Mouse (Mus musculus) MEL (cell line): ENCODE measurements around the gene Slc39a11. TPM values are rescaled to one million over a fixed set of nuclear protein-coding genes. Genes with fewer than 3 reads are reported as not detected.

Source experiments
- DNase-seq: peaks from one replicate; pipeline ENCODE4 v3.0.0; 2011; ENCODE audit warnings: low read depth, low spot score
- H3K27ac ChIP-seq: 2 replicates; pipeline ENCODE4 v1.5.1; 2012; ENCODE audit warnings: low read depth, mild to moderate bottlenecking, control low read depth, low read length, moderate library complexity; ENCODE audit not compliant: control insufficient read depth
- H3K27me3 ChIP-seq, 2 experiments: fragments of 150-350 bp in 1 of 2; sonication (generic) in 1 of 2; 2 replicates each; pipeline ENCODE4 v1.6.1; 2012; ENCODE audit warnings: low read length in 2 of 2, mild to moderate bottlenecking in 2 of 2, improper control_type of control experiment in 1 of 2, moderate library complexity in 1 of 2; ENCODE audit not compliant: insufficient read depth in 2 of 2, control insufficient read depth in 1 of 2
- H3K36me3 ChIP-seq, 2 experiments: 2 replicates each; pipeline ENCODE4 v1.6.1; 2012 to 2014; ENCODE audit warnings: low read length in 2 of 2, improper control_type of control experiment in 1 of 2, inconsistent platforms in 1 of 2, mild to moderate bottlenecking in 1 of 2; ENCODE audit not compliant: insufficient read depth in 2 of 2, control insufficient read depth in 1 of 2
- H3K4me1 ChIP-seq, 2 experiments: fragments of 150-350 bp in 1 of 2; sonication (generic) in 1 of 2; 2 replicates each; pipeline ENCODE4 v1.6.1; 2012; ENCODE audit warnings: low read length in 2 of 2, improper control_type of control experiment in 1 of 2, mild to moderate bottlenecking in 1 of 2; ENCODE audit not compliant: insufficient read depth in 2 of 2, control insufficient read depth in 1 of 2
- H3K4me3 ChIP-seq, 2 experiments: fragments of 150-350 bp in 1 of 2; sonication (generic) in 1 of 2; 2 replicates each; pipeline ENCODE4 v1.5.1; 2012; ENCODE audit warnings: low read depth in 2 of 2, low read length in 2 of 2, mild to moderate bottlenecking in 2 of 2, moderate library complexity in 2 of 2, control low read depth in 1 of 2, improper control_type of control experiment in 1 of 2; ENCODE audit not compliant: control insufficient read depth in 1 of 2, insufficient read depth in 1 of 2
- H3K79me2 ChIP-seq: 2 replicates; pipeline ENCODE4 v1.6.1; 2012; ENCODE audit warnings: mild to moderate bottlenecking, low read length, moderate library complexity; ENCODE audit not compliant: control insufficient read depth, poor library complexity, insufficient read depth
- H3K9ac ChIP-seq: 2 replicates; pipeline ENCODE4 v1.6.1; 2012; ENCODE audit warnings: low read depth, mild to moderate bottlenecking, control low read depth, low read length, moderate library complexity; ENCODE audit not compliant: control insufficient read depth, poor library complexity, severe bottlenecking
- H3K9me3 ChIP-seq: fragments of 150-350 bp; sonication (generic); replicated peaks from 2 replicates; pipeline ENCODE4 v1.6.1; 2012; ENCODE audit warnings: mild to moderate bottlenecking, low read length, improper control_type of control experiment, moderate library complexity; ENCODE audit not compliant: insufficient read depth
- CTCF ChIP-seq, 3 experiments: IDR thresholded peaks in 2 of 3; conservative IDR thresholded peaks in 1 of 3; 2 replicates each; pipeline ENCODE4 v1.5.1; 2011 to 2012; ENCODE audit warnings: low read length in 3 of 3, low read depth in 2 of 3, mild to moderate bottlenecking in 2 of 3, improper control_type of control experiment in 1 of 3, inconsistent platforms in 1 of 3, mixed read lengths in 1 of 3, moderate library complexity in 1 of 3; ENCODE audit not compliant: control insufficient read depth in 1 of 3, insufficient read depth in 1 of 3, poor library complexity in 1 of 3, severe bottlenecking in 1 of 3
- E2F4 ChIP-seq: IDR thresholded peaks from 2 replicates; pipeline ENCODE4 v1.6.1; 2011; ENCODE audit warnings: low read depth, low read length, improper control_type of control experiment, borderline replicate concordance
- EP300 ChIP-seq, 2 experiments: IDR thresholded peaks; 2 replicates each; pipeline ENCODE4 v1.6.1; 2011; ENCODE audit warnings: improper control_type of control experiment in 2 of 2, low read length in 2 of 2, low read depth in 1 of 2, mild to moderate bottlenecking in 1 of 2
- ETS1 ChIP-seq: IDR thresholded peaks from 2 replicates; pipeline ENCODE4 v1.6.1; 2012; ENCODE audit warnings: low read depth, mild to moderate bottlenecking, inconsistent platforms, low read length, improper control_type of control experiment, moderate library complexity
- GATA1 ChIP-seq: IDR thresholded peaks from 2 replicates; pipeline ENCODE4 v1.6.1; 2011; ENCODE audit warnings: low read depth, low read length, improper control_type of control experiment
- HCFC1 ChIP-seq: IDR thresholded peaks from 2 replicates; pipeline ENCODE4 v1.6.1; 2012; ENCODE audit warnings: low read depth, mild to moderate bottlenecking, inconsistent platforms, low read length, improper control_type of control experiment, moderate library complexity
- JUND ChIP-seq: IDR thresholded peaks from 2 replicates; pipeline ENCODE4 v1.6.1; 2011; ENCODE audit warnings: low read depth, mild to moderate bottlenecking, improper control_type of control experiment, low read length
- KAT2A ChIP-seq: conservative IDR thresholded peaks from 2 replicates; pipeline ENCODE4 v1.6.1; 2012; ENCODE audit warnings: low read depth, low read length, improper control_type of control experiment, inconsistent platforms
- NELFE ChIP-seq: IDR thresholded peaks from 2 replicates; pipeline ENCODE4 v1.6.1; 2011; ENCODE audit warnings: low read depth, low read length, improper control_type of control experiment
- POLR2AphosphoS5 ChIP-seq: IDR thresholded peaks from 2 replicates; pipeline ENCODE4 v1.6.1; 2012; ENCODE audit warnings: low read depth, borderline replicate concordance, mild to moderate bottlenecking, inconsistent platforms, low read length, moderate library complexity, mixed read lengths
- RAD21 ChIP-seq: IDR thresholded peaks from 2 replicates; pipeline ENCODE4 v1.6.1; 2011; ENCODE audit warnings: mild to moderate bottlenecking, low read depth, low read length, improper control_type of control experiment
- RCOR1 ChIP-seq: IDR thresholded peaks from 2 replicates; pipeline ENCODE4 v1.6.1; 2012; ENCODE audit warnings: low read depth, mild to moderate bottlenecking, inconsistent platforms, low read length, improper control_type of control experiment
- SMC3 ChIP-seq: IDR thresholded peaks from 2 replicates; pipeline ENCODE4 v1.6.1; 2011; ENCODE audit warnings: low read depth, low read length, improper control_type of control experiment
- TAL1 ChIP-seq: IDR thresholded peaks from 2 replicates; pipeline ENCODE4 v1.6.1; 2012; ENCODE audit warnings: mild to moderate bottlenecking, inconsistent platforms, low read length, moderate library complexity, mixed read lengths
- UBTF ChIP-seq: IDR thresholded peaks from 2 replicates; pipeline ENCODE4 v1.6.1; 2012; ENCODE audit warnings: low read depth, mild to moderate bottlenecking, inconsistent platforms, low read length, improper control_type of control experiment, moderate library complexity, borderline replicate concordance; ENCODE audit not compliant: insufficient read depth
- ZC3H11A ChIP-seq: IDR thresholded peaks from 2 replicates; pipeline ENCODE4 v1.6.1; 2012; ENCODE audit warnings: low read depth, mild to moderate bottlenecking, inconsistent platforms, low read length, improper control_type of control experiment
- polyA plus RNA-seq, 2 experiments: library from polyadenylated mRNA; stranded (reverse) in 1 of 2; unstranded in 1 of 2; fragments of >175 nt in 1 of 2; fragments of >200 nt in 1 of 2; gene quantifications; 2 replicates each; pipeline versions ENCODE4 v1.2.1 to v1.2.4; 2012; ENCODE audit warnings: low replicate concordance in 2 of 2, low read depth in 1 of 2; ENCODE audit not compliant: insufficient read length in 2 of 2, insufficient read depth in 1 of 2, missing spikeins in 1 of 2
- total RNA-seq: library from RNA; depleted of rRNA; stranded (reverse); fragments of 300-350 nt; gene quantifications from 2 replicates; pipeline ENCODE4 v1.2.3, GENCODE M21; 2012

The Slc39a11 gene
- total and polyA plus RNA-seq, 3 experiments: 34.2 to 45.6 TPM; not detected in 1

DNA sequence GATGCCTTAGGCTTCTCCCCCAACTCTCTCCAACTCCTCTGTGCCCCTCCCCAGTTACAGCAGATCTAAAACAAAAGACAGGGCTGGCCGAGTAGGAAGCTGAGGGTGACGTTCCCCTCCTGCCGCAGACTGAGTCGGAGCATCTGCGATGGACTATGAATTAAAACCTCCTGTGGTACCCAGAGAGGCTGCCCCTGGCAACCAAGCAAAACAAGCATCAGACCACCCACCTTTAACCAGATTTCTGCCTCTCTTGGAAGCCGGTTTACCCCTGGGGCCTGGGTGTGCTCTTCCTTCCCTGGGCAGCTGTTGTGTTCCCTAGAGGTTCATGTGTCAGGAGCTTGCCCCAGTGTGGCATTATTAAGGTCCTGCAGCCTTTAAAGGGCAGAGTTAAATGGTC is 63.5 kb downstream of the Slc39a11 start:
- no peak for DNase-seq
- H3K9me3 ChIP-seq: no peaks in the 10 kb centered on the region
- no peaks in the 10 kb centered on the region for H3K4me1 ChIP-seq
- no peak overlapping the region for H3K4me3 ChIP-seq
- H3K27ac ChIP-seq: no peak overlapping the region
- no peaks in the 10 kb centered on the region for H3K36me3 ChIP-seq
- TF ChIP-seq ZC3H11A (no peak), CTCF (IDR thresholded peaks at IDR 0.05 in 2 of 3, conservative IDR thresholded peaks at IDR 0.05 in 1 of 3; ENCODE audit: control insufficient read depth in 1 of 3, insufficient read depth in 1 of 3, low read depth in 2 of 3, low read length in 3 of 3, poor library complexity in 1 of 3, severe bottlenecking in 1 of 3) (no peak)
- H3K9ac ChIP-seq: no peak overlapping the region
- no peaks in the 10 kb centered on the region for H3K79me2 ChIP-seq
- peaks cover 0 to 3% of the 10 kb centered on the region in 2 experiments; a peak in 2 of 4 replicates for H3K27me3 ChIP-seq

DNA sequence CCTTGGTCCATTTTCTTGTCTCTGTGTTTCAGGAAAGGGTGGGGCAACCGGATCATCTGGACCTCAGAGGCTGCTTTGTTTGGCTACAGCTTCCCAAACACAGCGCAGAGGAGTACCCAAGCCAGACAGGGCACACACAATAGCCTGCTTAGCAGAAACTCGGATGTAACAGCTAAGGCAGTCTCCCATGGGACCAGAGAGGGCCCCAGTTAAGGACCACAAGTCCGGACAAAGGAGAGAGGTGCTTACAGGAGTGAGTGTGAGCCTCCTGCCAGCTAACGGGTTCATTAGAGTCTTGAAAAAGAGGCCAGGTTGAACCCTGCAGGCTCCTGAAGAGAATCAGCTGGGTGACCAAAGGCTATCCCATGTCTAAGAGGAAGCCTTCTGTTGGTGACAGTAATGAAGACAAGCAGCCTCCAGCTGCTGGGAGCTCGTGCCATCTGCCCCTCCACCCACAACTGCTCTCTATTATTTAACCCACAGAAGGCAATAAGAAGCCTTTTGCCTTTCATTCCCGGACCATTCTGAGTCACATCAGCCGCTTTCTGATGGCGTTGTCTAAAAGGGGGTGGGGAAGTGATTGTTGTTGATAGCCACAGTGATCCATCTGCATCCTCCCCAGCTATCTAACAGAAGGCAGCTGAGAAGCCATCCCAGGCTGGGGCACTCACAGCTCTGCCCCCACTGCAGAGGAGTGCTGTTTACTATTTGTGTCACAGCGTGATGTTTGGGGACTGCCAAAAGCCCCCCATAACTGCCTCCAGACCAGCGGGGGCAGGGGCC is 65.8 kb downstream of the Slc39a11 start:
- no peaks in the 10 kb centered on the region for H3K36me3 ChIP-seq
- no peaks in the 10 kb centered on the region for H3K4me1 ChIP-seq
- H3K27me3 ChIP-seq: peaks cover 0 to 3% of the 10 kb centered on the region in 2 experiments; a peak in 2 of 4 replicates
- TF ChIP-seq UBTF (no peak), POLR2AphosphoS5 (no peak), HCFC1 (no peak), E2F4 (no peak), ETS1 (no peak), GATA1 (no peak), JUND (no peak), SMC3 (no peak), NELFE (no peak), TAL1 (no peak), EP300 (IDR thresholded peaks at IDR 0.05; ENCODE audit: low read depth in 1 of 2, low read length in 2 of 2) (no peak), RCOR1 (no peak), RAD21 (no peak), KAT2A (no peak)
- DNase-seq: no peak
- H3K27ac ChIP-seq: no peak overlapping the region
- no peaks in the 10 kb centered on the region for H3K9me3 ChIP-seq
- H3K9ac ChIP-seq: no peak overlapping the region
- H3K79me2 ChIP-seq: no peaks in the 10 kb centered on the region
- no peak overlapping the region for H3K4me3 ChIP-seq
